Mouse (Mus musculus) CH12.LX (cell line): Measurements from ENCODE around the gene Tgfb1. TPM values are rescaled to one million over a fixed set of nuclear protein-coding genes. Genes with fewer than 3 reads are reported as not detected.

Experiments
- DNase-seq: peaks from one replicate; pipeline ENCODE4 v3.0.0-alpha.2; 2013; ENCODE audit errors: extremely low read depth
- H3K27ac ChIP-seq: 2 replicates; pipeline ENCODE4 v1.5.1; 2012; ENCODE audit warnings: low read depth, mild to moderate bottlenecking, control low read depth, moderate library complexity; ENCODE audit not compliant: insufficient read depth
- H3K27me3 ChIP-seq: replicated peaks from 2 replicates; pipeline ENCODE3; 2012; ENCODE audit warnings: inconsistent platforms
- H3K36me3 ChIP-seq, 2 experiments: replicated peaks in 1 of 2; 2 replicates each; pipeline versions ENCODE3 to v1.6.1; 2012; ENCODE audit warnings: inconsistent platforms in 1 of 2, low read length in 1 of 2, mild to moderate bottlenecking in 1 of 2, mixed read lengths in 1 of 2, moderate library complexity in 1 of 2; ENCODE audit not compliant: control insufficient read depth in 1 of 2, insufficient read depth in 1 of 2
- H3K4me1 ChIP-seq, 2 experiments: 2 replicates each; pipeline ENCODE4 v1.6.1; 2012; ENCODE audit warnings: inconsistent platforms in 1 of 2, moderate library complexity in 1 of 2; ENCODE audit not compliant: insufficient read depth in 2 of 2, control insufficient read depth in 1 of 2
- H3K4me2 ChIP-seq: 2 replicates; pipeline ENCODE4 v1.6.1; 2012; ENCODE audit warnings: low read depth, mild to moderate bottlenecking, control low read depth; ENCODE audit not compliant: poor library complexity, insufficient read depth, severe bottlenecking
- H3K4me3 ChIP-seq, 3 experiments: fragments of 150-350 bp in 1 of 3; sonication (generic) in 1 of 3; replicated peaks in 1 of 3; 2 replicates each; pipeline versions ENCODE3 to v1.5.1; 2011 to 2012; ENCODE audit warnings: low read depth in 2 of 3, low read length in 2 of 3, mild to moderate bottlenecking in 2 of 3, moderate library complexity in 2 of 3, control low read depth in 1 of 3, improper control_type of control experiment in 1 of 3, inconsistent platforms in 1 of 3, mixed read lengths in 1 of 3; ENCODE audit not compliant: poor library complexity in 1 of 3
- H3K79me2 ChIP-seq: replicated peaks from 2 replicates; pipeline ENCODE4 v1.6.1; 2012; ENCODE audit warnings: mild to moderate bottlenecking, moderate library complexity; ENCODE audit not compliant: control insufficient read depth, poor library complexity, insufficient read depth, severe bottlenecking; ENCODE audit errors: extremely low read depth
- H3K9ac ChIP-seq: 2 replicates; pipeline ENCODE4 v1.6.1; 2012; ENCODE audit warnings: low read depth, mild to moderate bottlenecking, control low read depth, moderate library complexity; ENCODE audit not compliant: insufficient read depth
- H3K9me3 ChIP-seq: replicated peaks from 2 replicates; pipeline ENCODE3; 2012; ENCODE audit warnings: low read length, inconsistent platforms, mixed read lengths
- BHLHE40 ChIP-seq: IDR thresholded peaks from 2 replicates; pipeline ENCODE4 v1.6.1; 2011; ENCODE audit warnings: mild to moderate bottlenecking, low read depth, low read length, improper control_type of control experiment
- CHD2 ChIP-seq: IDR thresholded peaks from 2 replicates; pipeline ENCODE4 v1.6.1; 2011; ENCODE audit warnings: low read length, improper control_type of control experiment
- CTCF ChIP-seq, 2 experiments: IDR thresholded peaks in 1 of 2; conservative IDR thresholded peaks in 1 of 2; 2 replicates each; pipeline ENCODE4 v1.5.1; 2011 to 2012; ENCODE audit warnings: low read depth in 2 of 2, low read length in 2 of 2, improper control_type of control experiment in 1 of 2, inconsistent platforms in 1 of 2, mild to moderate bottlenecking in 1 of 2, moderate library complexity in 1 of 2
- E2F4 ChIP-seq: IDR thresholded peaks from 2 replicates; pipeline ENCODE4 v1.6.1; 2011; ENCODE audit warnings: low read depth, low read length, improper control_type of control experiment; ENCODE audit not compliant: insufficient replicate concordance
- ELF1 ChIP-seq: IDR thresholded peaks from 2 replicates; pipeline ENCODE4 v1.6.1; 2014; ENCODE audit warnings: low read depth, mild to moderate bottlenecking, inconsistent platforms, low read length, improper control_type of control experiment
- EP300 ChIP-seq: IDR thresholded peaks from 2 replicates; pipeline ENCODE4 v1.6.1; 2011; ENCODE audit warnings: low read length, improper control_type of control experiment
- GABPA ChIP-seq: IDR thresholded peaks from 2 replicates; pipeline ENCODE4 v1.6.1; 2012; ENCODE audit warnings: low read depth, low read length, improper control_type of control experiment, inconsistent platforms; ENCODE audit not compliant: insufficient replicate concordance
- HCFC1 ChIP-seq: IDR thresholded peaks from 2 replicates; pipeline ENCODE4 v1.6.1; 2012; ENCODE audit warnings: low read depth, mild to moderate bottlenecking, inconsistent platforms, low read length, improper control_type of control experiment
- IRF4 ChIP-seq: IDR thresholded peaks from 2 replicates; pipeline ENCODE4 v1.6.1; 2014; ENCODE audit warnings: low read depth, mild to moderate bottlenecking, inconsistent platforms, low read length, improper control_type of control experiment
- JUND ChIP-seq: conservative IDR thresholded peaks from 2 replicates; pipeline ENCODE4 v1.6.1; 2011; ENCODE audit warnings: low read depth, low read length, improper control_type of control experiment
- KAT2A ChIP-seq: IDR thresholded peaks from 2 replicates; pipeline ENCODE4 v1.6.1; 2012; ENCODE audit warnings: low read length, improper control_type of control experiment, inconsistent platforms; ENCODE audit not compliant: insufficient replicate concordance
- MAX ChIP-seq: IDR thresholded peaks from 2 replicates; pipeline ENCODE4 v1.6.1; 2011; ENCODE audit warnings: low read length, improper control_type of control experiment
- MAZ ChIP-seq: IDR thresholded peaks from 2 replicates; pipeline ENCODE4 v1.6.1; 2012; ENCODE audit warnings: low read depth, mild to moderate bottlenecking, inconsistent platforms, low read length, improper control_type of control experiment, moderate library complexity
- MEF2A ChIP-seq: IDR thresholded peaks from 2 replicates; pipeline ENCODE4 v1.6.1; 2014; ENCODE audit warnings: low read depth, mild to moderate bottlenecking, inconsistent platforms, low read length, improper control_type of control experiment, borderline replicate concordance
- MXI1 ChIP-seq: IDR thresholded peaks from 2 replicates; pipeline ENCODE4 v1.6.1; 2011; ENCODE audit warnings: mild to moderate bottlenecking, low read depth, low read length, improper control_type of control experiment
- NELFE ChIP-seq: IDR thresholded peaks from 2 replicates; pipeline ENCODE4 v1.6.1; 2011; ENCODE audit warnings: low read depth, low read length, improper control_type of control experiment
- NRF1 ChIP-seq: IDR thresholded peaks from 2 replicates; pipeline ENCODE4 v1.6.1; 2014; ENCODE audit warnings: low read depth, mild to moderate bottlenecking, inconsistent platforms, low read length, improper control_type of control experiment, moderate library complexity
- PAX5 ChIP-seq: IDR thresholded peaks from 2 replicates; pipeline ENCODE4 v1.6.1; 2012; ENCODE audit warnings: low read length, inconsistent platforms, mixed read lengths
- POLR2A ChIP-seq: IDR thresholded peaks from 2 replicates; pipeline ENCODE4 v1.6.1; 2011; ENCODE audit warnings: low read depth, mild to moderate bottlenecking, improper control_type of control experiment, low read length
- RAD21 ChIP-seq: IDR thresholded peaks from 2 replicates; pipeline ENCODE4 v1.6.1; 2011; ENCODE audit warnings: low read depth, mild to moderate bottlenecking, low read length, improper control_type of control experiment, moderate library complexity
- RCOR1 ChIP-seq: conservative IDR thresholded peaks from 2 replicates; pipeline ENCODE4 v1.6.1; 2012; ENCODE audit warnings: low read depth, mild to moderate bottlenecking, inconsistent platforms, low read length, improper control_type of control experiment
- SIN3A ChIP-seq: IDR thresholded peaks from 2 replicates; pipeline ENCODE4 v1.6.1; 2012; ENCODE audit warnings: low read length, improper control_type of control experiment, inconsistent platforms
- SMC3 ChIP-seq: IDR thresholded peaks from 2 replicates; pipeline ENCODE4 v1.6.1; 2011; ENCODE audit warnings: low read depth, low read length, improper control_type of control experiment
- TBP ChIP-seq: conservative IDR thresholded peaks from 2 replicates; pipeline ENCODE4 v1.6.1; 2011; ENCODE audit warnings: low read depth, low read length, improper control_type of control experiment
- UBTF ChIP-seq: IDR thresholded peaks from 2 replicates; pipeline ENCODE4 v1.6.1; 2012; ENCODE audit warnings: low read depth, mild to moderate bottlenecking, inconsistent platforms, low read length, improper control_type of control experiment, moderate library complexity
- ZC3H11A ChIP-seq: IDR thresholded peaks from 2 replicates; pipeline ENCODE4 v1.6.1; 2012; ENCODE audit warnings: low read depth, mild to moderate bottlenecking, inconsistent platforms, low read length, improper control_type of control experiment
- ZKSCAN1 ChIP-seq: IDR thresholded peaks from 2 replicates; pipeline ENCODE4 v1.6.1; 2012; ENCODE audit warnings: low read depth, inconsistent platforms, low read length, improper control_type of control experiment, borderline replicate concordance
- ZMIZ1 ChIP-seq: IDR thresholded peaks from 2 replicates; pipeline ENCODE4 v1.6.1; 2012; ENCODE audit warnings: low read depth, mild to moderate bottlenecking, inconsistent platforms, low read length, improper control_type of control experiment
- ZNF384 ChIP-seq: IDR thresholded peaks from 2 replicates; pipeline ENCODE4 v1.6.1; 2012; ENCODE audit warnings: low read depth, low read length, improper control_type of control experiment, inconsistent platforms
- dilution Hi-C: fragments of 300-500 bp; cut with MboI; formaldehyde crosslinking; loops from 2 replicates; pipeline ENCODE4 v1.14.3; 2020; ENCODE audit warnings: low sequenced_read_pairs; ENCODE audit not compliant: extremely low pct_unique_long_range_greater_than_20kb, extremely low pct_ligation_motif_present
- in situ Hi-C: fragments of 300-500 bp; cut with MboI; formaldehyde crosslinking; loops from 3 replicates; pipeline ENCODE4 v1.14.3; 2019; ENCODE audit warnings: low sequenced_read_pairs, low pct_ligation_motif_present, low pct_unique_long_range_greater_than_20kb, mixed read lengths
- polyA plus RNA-seq: library from polyadenylated mRNA; unstranded; fragments of >175 nt; gene quantifications from 2 replicates; pipeline ENCODE4 v1.2.1, GENCODE M21; 2012; ENCODE audit warnings: low read depth; ENCODE audit not compliant: insufficient read length
- total RNA-seq, 2 experiments: library from RNA; depleted of rRNA; stranded (reverse); fragments of 300-350 nt in 1 of 2; fragments of >200 nt in 1 of 2; gene quantifications; 2 replicates each; pipeline ENCODE4 v1.2.3; 2012 to 2014

Gene Tgfb1
- total RNA-seq (2012; rRNA removed): 25.9 and 28.8 TPM in 2 replicates
- total RNA-seq (2014; rRNA removed): 8.7 and 9.2 TPM in 2 replicates
- 104 and 109 TPM in 2 replicates for polyA plus RNA-seq

DNA sequence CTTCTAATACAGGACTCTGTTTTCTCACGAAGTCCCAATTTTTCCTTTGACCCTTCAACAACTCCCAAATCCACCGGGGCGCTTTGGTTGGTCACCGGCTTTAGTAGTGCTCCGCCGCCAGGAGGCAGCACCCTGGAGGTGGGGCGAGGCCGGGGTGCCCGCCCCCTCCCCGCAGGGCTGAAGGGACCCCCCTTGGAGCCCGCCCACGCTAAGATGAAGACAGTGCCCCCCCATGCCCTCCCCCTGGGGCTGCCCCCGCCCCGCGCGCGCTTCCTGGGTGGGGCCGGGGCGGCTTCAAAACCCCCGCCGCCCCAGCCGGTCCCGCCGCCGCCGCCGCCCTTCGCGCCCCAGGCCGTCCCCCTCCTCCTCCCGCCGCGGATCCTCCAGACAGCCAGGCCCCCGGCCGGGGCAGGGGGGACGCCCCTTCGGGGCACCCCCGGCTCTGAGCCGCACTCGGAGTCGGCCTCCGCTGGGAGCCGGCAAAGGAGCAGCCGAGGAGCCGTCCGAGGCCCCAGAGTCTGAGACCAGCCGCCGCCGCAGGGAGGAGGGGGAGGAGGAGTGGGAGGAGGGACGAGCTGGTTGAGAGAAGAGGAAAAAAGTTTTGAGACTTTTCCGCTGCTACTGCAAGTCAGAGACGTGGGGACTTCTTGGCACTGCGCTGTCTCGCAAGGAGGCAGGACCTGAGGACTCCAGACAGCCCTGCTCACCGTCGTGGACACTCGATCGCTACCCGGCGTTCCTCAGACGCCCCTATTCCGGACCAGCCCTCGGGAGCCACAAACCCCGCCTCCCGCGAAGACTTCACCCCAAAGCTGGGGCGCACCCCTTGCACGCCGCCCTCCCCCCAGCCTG, at the start of gene Tgfb1:
Gene Tgfb1 (plus strand): TSS at position 323 of the 852 bp plus-strand sequence.
- no peaks in the 10 kb centered on the region for H3K9me3 ChIP-seq
- no peaks in the 10 kb centered on the region for H3K27me3 ChIP-seq
- H3K36me3 ChIP-seq: peaks cover 3 to 40% of the 10 kb centered on the region in 2 experiments
- peak within 1 kb of the TSS; percentile 61 for H3K27ac ChIP-seq
- peaks cover 23% of the 10 kb centered on the region for H3K79me2 ChIP-seq
- dilution Hi-C loops: no loop called here
- H3K9ac ChIP-seq: peak within 1 kb of the TSS; percentile 98
- peak within 1 kb of the TSS; percentile 73 to 87 (median 83) for H3K4me3 ChIP-seq
- DNase-seq: peak; percentile 73
- TF ChIP-seq CTCF (conservative IDR thresholded peaks at IDR 0.05 in 1 of 2, IDR thresholded peaks at IDR 0.05 in 1 of 2; ENCODE audit: low read depth in 2 of 2, low read length in 2 of 2) (peak in 1 of 2 experiments; percentile 67; a peak in 2 of 4 replicates), ZNF384 (no peak), RAD21 (no peak), MAZ (peak; percentile 92), UBTF (peak; percentile 81; the same call in 1 of the 2 replicates), TBP (peak; percentile 38; the same call in 1 of the 2 replicates), SMC3 (peak; percentile 37; the same call in 1 of the 2 replicates), KAT2A (no peak), IRF4 (0 out of 2 replicates have a peak, but pooled peaks have one; percentile 35), NRF1 (no peak), NELFE (peak; percentile 63), SIN3A (peak; percentile 86; the same call in 1 of the 2 replicates), MAX (no peak), MEF2A (peak; percentile 74; the same call in 1 of the 2 replicates), HCFC1 (no peak), POLR2A (peak; percentile 70), ELF1 (peak; percentile 18; the same call in 1 of the 2 replicates), PAX5 (no peak), ZMIZ1 (peak; percentile 65; the same call in 1 of the 2 replicates), EP300 (no peak)
- in situ Hi-C loops: no loop called here
- peaks cover 23 to 55% of the 10 kb centered on the region in 2 experiments for H3K4me1 ChIP-seq
- peak within 1 kb of the TSS; percentile 60 for H3K4me2 ChIP-seq

DNA sequence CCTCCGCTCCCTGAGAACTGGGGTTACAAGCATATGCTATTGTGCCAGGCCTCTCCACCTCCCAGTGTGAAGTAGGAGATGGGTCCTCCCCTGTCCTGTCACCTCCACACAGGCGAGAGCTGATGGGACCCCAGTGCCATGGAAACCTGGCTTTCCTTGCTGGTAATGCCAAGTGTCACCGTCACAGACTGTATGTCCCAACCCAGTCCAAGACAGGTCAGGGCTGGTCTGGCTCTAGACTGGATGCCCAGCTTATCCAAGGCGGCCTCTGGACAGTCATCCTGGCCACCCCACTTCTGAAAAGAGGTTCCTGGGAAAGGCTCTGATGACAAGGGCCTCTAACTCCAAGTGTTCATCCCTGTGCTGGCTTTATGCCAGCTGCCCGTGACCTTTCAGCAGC, 49.7 kb upstream of the Tgfb1 start:
- Histone ChIP-seq H3K9me3 (no peaks in the 10 kb centered on the region), H3K36me3 (peaks cover 0 to 28% of the 10 kb centered on the region in 2 experiments), H3K27ac (no peak overlapping the region), H3K4me3 (no peak overlapping the region), H3K79me2 (no peaks in the 10 kb centered on the region), H3K4me1 (peaks cover 13 to 32% of the 10 kb centered on the region in 2 experiments)
- in situ Hi-C loops: no loop called here
- DNase-seq: no peak
- dilution Hi-C loops: no loop called here
- TF ChIP-seq CHD2: no peak
- TF ChIP-seq RAD21: no peak
- no peak for TF ChIP-seq KAT2A
- no peak for TF ChIP-seq MAX
- TF ChIP-seq JUND: no peak
- TF ChIP-seq UBTF: no peak
- no peak for TF ChIP-seq ZC3H11A
- no peak for TF ChIP-seq NRF1
- TF ChIP-seq E2F4: no peak
- no peak for TF ChIP-seq GABPA
- TF ChIP-seq ZKSCAN1: no peak
- no peak for TF ChIP-seq ZNF384
- TF ChIP-seq HCFC1: no peak
- no peak for TF ChIP-seq EP300
- no peak for TF ChIP-seq BHLHE40
- TF ChIP-seq RCOR1: no peak
- TF ChIP-seq NELFE: no peak
- TF ChIP-seq POLR2A: no peak
- no peak for TF ChIP-seq MXI1
- TF ChIP-seq, all 38 proteins: peak for 0
- Histone ChIP-seq H3K27me3 (no peaks in the 10 kb centered on the region), H3K4me2 (no peak overlapping the region), H3K9ac (no peak overlapping the region)
